Comparison of ENCODE assay signal across 20 mouse cellular contexts in the genomic region with DNA sequence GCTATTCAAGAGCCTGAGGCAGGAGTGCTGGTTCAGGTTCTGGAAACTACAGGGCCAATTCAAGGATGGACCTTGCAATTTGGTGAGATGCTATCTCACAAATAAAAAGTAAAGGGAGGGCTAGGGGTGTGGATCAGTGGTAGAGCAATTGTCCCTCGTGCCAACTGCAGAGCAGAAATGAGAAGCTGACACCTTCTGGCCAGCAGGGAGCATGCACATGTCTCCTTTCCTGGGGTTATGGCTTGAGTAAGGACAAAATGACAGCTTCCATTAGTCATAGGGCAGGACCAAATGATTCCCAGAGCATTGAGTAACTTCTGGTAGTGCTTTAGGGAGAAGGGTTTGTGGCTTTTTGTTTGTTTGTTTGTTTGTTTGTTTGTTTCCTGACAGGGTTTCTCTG. TPM values are rescaled to one million over a fixed set of nuclear protein-coding genes. Genes with fewer than 3 reads are reported as not detected.
A peak's percentile ranks its signal among the peaks of the same experiment; 100 is the strongest.
DNase-seq lines count a peak whose midpoint lies in the region; ATAC-seq and TF ChIP-seq lines count a peak whose summit lies in the region.
"Had no signal": no experiment of that assay in that cellular context is flagged by ENCODE, and none has a peak within 500 bp of the region (broad histone marks: within the 10 kb centered on the region; RNA-seq: fewer than 3 reads in every experiment).

No protein-coding gene starts in this region.

- TF ChIP-seq POLR2A in testis, adult 2 months (IDR thresholded peaks at IDR 0.05; ENCODE audit: control insufficient read depth, low read depth, low read length): no peak
- TF ChIP-seq POLR2A in small intestine, adult 2 months (IDR thresholded peaks at IDR 0.05; ENCODE audit: low read depth, low read length): no peak

- peak; percentile 23; the same call in 1 of the 2 replicates for TF ChIP-seq CTCF in forebrain, postnatal 0 days (IDR thresholded peaks at IDR 0.05; ENCODE audit: low read depth)
- TF ChIP-seq CTCF in testis, adult 2 months (IDR thresholded peaks at IDR 0.05; ENCODE audit: control insufficient read depth, insufficient read depth, insufficient replicate concordance, low read depth, low read length): peak; percentile 15; the same call in 1 of the 2 replicates
- TF ChIP-seq CTCF in small intestine, adult 2 months (IDR thresholded peaks at IDR 0.05; ENCODE audit: extremely low read depth, insufficient read length, insufficient replicate concordance, low read depth, low read length): peak; percentile 65; the same call in 1 of the 2 replicates

- H3K9me3 ChIP-seq in forebrain, postnatal 0 days (ENCODE audit: low read length): no peaks in the 10 kb centered on the region
- no peaks in the 10 kb centered on the region for H3K9me3 ChIP-seq in forebrain, embryonic 10.5 days
- H3K9me3 ChIP-seq in kidney, embryonic 15.5 days (replicated peaks): no peaks in the 10 kb centered on the region
- H3K9me3 ChIP-seq in kidney, embryonic 16.5 days (ENCODE audit: low read length): no peaks in the 10 kb centered on the region
- H3K9me3 ChIP-seq: embryonic facial prominence, embryonic 12.5 days; G1E; midbrain, embryonic 10.5 days had no signal

- H3K4me1 ChIP-seq in forebrain, postnatal 0 days (ENCODE audit: insufficient read depth): no peaks in the 10 kb centered on the region
- no peaks in the 10 kb centered on the region for H3K4me1 ChIP-seq in forebrain, embryonic 10.5 days
- no peaks in the 10 kb centered on the region for H3K4me1 ChIP-seq in kidney, embryonic 15.5 days
- no peaks in the 10 kb centered on the region for H3K4me1 ChIP-seq in kidney, embryonic 16.5 days (ENCODE audit: insufficient read depth, low read length)
- H3K4me1 ChIP-seq in testis, adult 2 months (ENCODE audit: control insufficient read depth, insufficient read depth, low read length): no peaks in the 10 kb centered on the region
- peaks cover 33% of the 10 kb centered on the region; the same call in 1 of the 2 replicates for H3K4me1 ChIP-seq in small intestine, adult 2 months (ENCODE audit: control insufficient read depth, insufficient read depth, insufficient read length, low read length)
- H3K4me1 ChIP-seq: embryonic facial prominence, embryonic 12.5 days had no signal

- no peak for DNase-seq in forebrain, postnatal 0 days
- DNase-seq in forebrain, embryonic 10.5 days (ENCODE audit: extremely low spot score, low spot score): no peak
- no peak for DNase-seq in testis, postnatal 14 days (ENCODE audit: low spot score)
- no peak for DNase-seq in spleen, adult 12 weeks (ENCODE audit: low spot score)
- DNase-seq: B cell, adult 2 months; cerebellum, adult 9-11 months; heart, adult 18-20 months; left cerebral cortex, postnatal 4 days; lung, adult 18-20 months; right cerebral cortex, adult 18-20 months had no signal

- no peak overlapping the region for H3K9ac ChIP-seq in forebrain, postnatal 0 days
- no peak overlapping the region for H3K9ac ChIP-seq in kidney, embryonic 15.5 days
- no peak overlapping the region for H3K9ac ChIP-seq in kidney, embryonic 16.5 days (replicated peaks; ENCODE audit: low read length)
- H3K9ac ChIP-seq: embryonic facial prominence, embryonic 12.5 days had no signal

- 41% methylated on average over 1 of the region's 1 CpGs for WGBS in forebrain, postnatal 0 days
- WGBS in forebrain, embryonic 10.5 days: 71% methylated on average over 1 of the region's 1 CpGs
- WGBS in kidney, embryonic 15.5 days: 19% methylated on average over 1 of the region's 1 CpGs
- 12% methylated on average over 1 of the region's 1 CpGs for WGBS in kidney, embryonic 16.5 days
- 14% methylated on average over 1 of the region's 1 CpGs for WGBS in small intestine, adult 2 months

- no peak overlapping the region for H3K27ac ChIP-seq in forebrain, postnatal 0 days (ENCODE audit: low read depth, low read length)
- H3K27ac ChIP-seq in forebrain, embryonic 10.5 days: no peak overlapping the region
- H3K27ac ChIP-seq in kidney, embryonic 15.5 days: no peak overlapping the region
- no peak overlapping the region for H3K27ac ChIP-seq in kidney, embryonic 16.5 days (ENCODE audit: low read length)
- no peak overlapping the region for H3K27ac ChIP-seq in testis, adult 2 months (ENCODE audit: control insufficient read depth, insufficient read depth, low read depth, low read length)
- H3K27ac ChIP-seq in small intestine, adult 2 months (ENCODE audit: insufficient read depth, low read depth, low read length): 0 out of 2 replicates have a peak overlapping the region, but pooled peaks have one; percentile 25
- H3K27ac ChIP-seq: embryonic facial prominence, embryonic 12.5 days; midbrain, embryonic 10.5 days had no signal

- H3K27me3 ChIP-seq in forebrain, postnatal 0 days (ENCODE audit: insufficient read depth, low read length): no peaks in the 10 kb centered on the region
- H3K27me3 ChIP-seq in forebrain, embryonic 10.5 days (ENCODE audit: poor library complexity, severe bottlenecking): no peaks in the 10 kb centered on the region
- H3K27me3 ChIP-seq in kidney, embryonic 15.5 days: no peaks in the 10 kb centered on the region
- no peaks in the 10 kb centered on the region for H3K27me3 ChIP-seq in kidney, embryonic 16.5 days (ENCODE audit: insufficient read depth, low read length)
- H3K27me3 ChIP-seq in testis, adult 2 months (ENCODE audit: control insufficient read depth, insufficient read depth, low read length): no peaks in the 10 kb centered on the region
- H3K27me3 ChIP-seq in small intestine, adult 2 months (ENCODE audit: control insufficient read depth, insufficient read depth, low read length): no peaks in the 10 kb centered on the region
- H3K27me3 ChIP-seq: embryonic facial prominence, embryonic 12.5 days had no signal

- H3K4me2 ChIP-seq in forebrain, postnatal 0 days (ENCODE audit: low read depth): no peak overlapping the region
- H3K4me2 ChIP-seq in kidney, embryonic 15.5 days: no peak overlapping the region
- H3K4me2 ChIP-seq in kidney, embryonic 16.5 days (replicated peaks; ENCODE audit: low read depth, low read length): no peak overlapping the region
- H3K4me2 ChIP-seq: embryonic facial prominence, embryonic 12.5 days had no signal

- no peak for ATAC-seq in forebrain, postnatal 0 days
- 0 out of 2 replicates have a peak, but pooled peaks have one; percentile 6 for ATAC-seq in kidney, embryonic 15.5 days (replicated peaks; ENCODE audit: low FRiP score)
- no peak for ATAC-seq in kidney, embryonic 16.5 days (ENCODE audit: low FRiP score, low TSS enrichment)

- no peak overlapping the region for H3K4me3 ChIP-seq in forebrain, postnatal 0 days (ENCODE audit: low read depth, low read length)
- H3K4me3 ChIP-seq in forebrain, embryonic 10.5 days: no peak overlapping the region
- H3K4me3 ChIP-seq in kidney, embryonic 15.5 days (replicated peaks): no peak overlapping the region
- no peak overlapping the region for H3K4me3 ChIP-seq in kidney, embryonic 16.5 days (ENCODE audit: low read length)
- no peak overlapping the region for H3K4me3 ChIP-seq in testis, adult 2 months (ENCODE audit: control insufficient read depth, low read depth, low read length)
- no peak overlapping the region for H3K4me3 ChIP-seq in small intestine, adult 2 months (ENCODE audit: low read depth, low read length)
- H3K4me3 ChIP-seq: embryonic facial prominence, embryonic 12.5 days; midbrain, embryonic 10.5 days; myocyte had no signal

- no peaks in the 10 kb centered on the region for H3K36me3 ChIP-seq in forebrain, postnatal 0 days (ENCODE audit: insufficient read depth)
- H3K36me3 ChIP-seq in forebrain, embryonic 10.5 days (replicated peaks): no peaks in the 10 kb centered on the region
- no peaks in the 10 kb centered on the region for H3K36me3 ChIP-seq in kidney, embryonic 15.5 days
- H3K36me3 ChIP-seq in kidney, embryonic 16.5 days (ENCODE audit: insufficient read depth, low read length): no peaks in the 10 kb centered on the region
- H3K36me3 ChIP-seq in testis, adult 2 months (ENCODE audit: control insufficient read depth, insufficient read depth, low read length): no peaks in the 10 kb centered on the region
- no peaks in the 10 kb centered on the region for H3K36me3 ChIP-seq in small intestine, adult 2 months (ENCODE audit: control insufficient read depth, insufficient read depth, low read length)
- H3K36me3 ChIP-seq: embryonic facial prominence, embryonic 12.5 days; G1E; midbrain, embryonic 10.5 days had no signal

RNA-seq across cellular contexts. Expression of a gene that starts 56.5 kb away (rescaled TPM):
- 0.10 and 0.15 TPM in 2 replicates for total RNA-seq in forebrain, postnatal 0 days (2014; rRNA removed)
- 0.15 and 0.16 TPM in 2 replicates for polyA plus RNA-seq in forebrain, postnatal 0 days (2015; fragmentation: Nextera tagmentation; extraction: Ambion mirVana)
- polyA plus RNA-seq in forebrain, embryonic 10.5 days (2016; fragmentation: Nextera tagmentation; extraction: Ambion mirVana): 0.20 and 0.38 TPM in 2 replicates
- polyA plus RNA-seq in kidney, embryonic 15.5 days (2015; fragmentation: Nextera tagmentation; extraction: Ambion mirVana): 31.9 and 32.5 TPM in 2 replicates
- polyA plus RNA-seq in kidney, embryonic 16.5 days (2015; fragmentation: Nextera tagmentation; extraction: Ambion mirVana): 51.3 and 58.8 TPM in 2 replicates
- polyA plus RNA-seq in testis, adult 2 months (2012; rRNA removed): 0.63 and 1.2 TPM in 2 replicates
- polyA plus RNA-seq in small intestine, adult 2 months (2012; rRNA removed): 39.8 and 71.1 TPM in 2 replicates
- total RNA-seq: heart, postnatal 25 days; layer of hippocampus, postnatal 14 days; left cerebral cortex, postnatal 4 days had no signal
- polyA plus RNA-seq: G1E had no signal

Comparison
In these comparisons a context has a peak if more than half of its experiments do, and no peak if none do; other contexts are left out.
1. CTCF ChIP-seq: peak in every context shown above with its lines; median percentile 65 in small intestine, adult 2 months; 23 in forebrain, postnatal 0 days; 15 in testis, adult 2 months.
2. RNA of a gene that starts 56.5 kb away (polyA plus RNA-seq): 51.3 to 58.8 TPM in kidney, embryonic 16.5 days, 39.8 to 71.1 TPM in small intestine, adult 2 months and 31.9 to 32.5 TPM in kidney, embryonic 15.5 days; 0.63 to 1.2 TPM in testis, adult 2 months, 0.20 to 0.38 TPM in forebrain, embryonic 10.5 days and 0.15 to 0.16 TPM in forebrain, postnatal 0 days; every median in the first group is over 10 times any median in the second.